Mouse (Mus musculus) testis, adult 2 months (tissue): ENCODE measurements at regions not wholly inside any gene's neighbourhood (a gene's known extent, or its start where the extent isn't known, plus 50 kb on each side); places are given as distances from the start of the nearest gene placed in this dataset.

Source experiments
- CTCF ChIP-seq: fragments of 200-500 bp; IDR thresholded peaks from 2 replicates; pipeline ENCODE4 v1.5.1; 2012; ENCODE audit warnings: low read depth, mild to moderate bottlenecking, inconsistent platforms, low read length, moderate library complexity; ENCODE audit not compliant: control insufficient read depth, insufficient read depth, insufficient replicate concordance
- POLR2A ChIP-seq: fragments of 200-500 bp; IDR thresholded peaks from 2 replicates; pipeline ENCODE4 v1.6.1; 2012; ENCODE audit warnings: low read depth, mild to moderate bottlenecking, inconsistent platforms, low read length, moderate library complexity; ENCODE audit not compliant: control insufficient read depth

GRCm38 (mm10) chr2:160435622-160436021 is 68.8 kb upstream of the Mafb start:
- TF ChIP-seq CTCF (no peak), POLR2A (no peak)
